Mouse (Mus musculus): ENCODE data around the gene Nat8f5. TPM values are rescaled to one million over a fixed set of nuclear protein-coding genes. Genes with fewer than 3 reads are reported as not detected.

Gene Nat8f5
- polyA plus RNA-seq (2012; rRNA removed): 0.24 and 0.33 TPM in 2 replicates

GRCm38 (mm10) chr6:85820837-85821236, at the start of gene Nat8f5, which contains the start of gene Nat8f6:
TSS of gene Nat8f5 (minus strand) at chr6:85820972.
TSS of gene Nat8f6 (minus strand) at chr6:85820954.

GRCm38 (mm10) chr6:85869006-85869405, 48.2 kb upstream of the Nat8f5 start, which contains the start of gene Nat8f2:
TSS of gene Nat8f2 (minus strand) at chr6:85869158.

GRCm38 (mm10) chr6:85831796-85832321, 11.1 kb upstream of the Nat8f5 start, which contains the start of gene Nat8:
TSS of gene Nat8 (minus strand) at chr6:85832082.

Other genes with a start within 250 kb of the Nat8f5 start
- gene Alms1, start 233.4 kb downstream of the Nat8f5 start, polyA plus RNA-seq (2012; rRNA removed): 0.94 and 1.7 TPM in 2 replicates
- gene Nat8f7, start 107.8 kb downstream of the Nat8f5 start, polyA plus RNA-seq (2012; rRNA removed): 1.4 and 1.6 TPM in 2 replicates
- 1.8 and 4.2 TPM in 2 replicates for gene Nat8f3, start 55.2 kb downstream of the Nat8f5 start, polyA plus RNA-seq (2012; rRNA removed)
- gene Nat8f6, start within 50 bp of the Nat8f5 start, polyA plus RNA-seq (2012; rRNA removed): 1.4 and 2.9 TPM in 2 replicates
- gene Nat8, start 11.1 kb upstream of the Nat8f5 start, polyA plus RNA-seq (2012; rRNA removed): 1.0 and 1.2 TPM in 2 replicates
- 0.25 and 0.52 TPM in 2 replicates for gene Nat8f2, start 48.2 kb upstream of the Nat8f5 start, polyA plus RNA-seq (2012; rRNA removed)
- gene Nat8f4, start 83.9 kb upstream of the Nat8f5 start, polyA plus RNA-seq (2012; rRNA removed): 2.8 and 5.3 TPM in 2 replicates
- gene Tprkb, start 90.9 kb upstream of the Nat8f5 start, polyA plus RNA-seq (2012; rRNA removed): 15.0 and 15.4 TPM in 2 replicates
- gene Nat8f1, start 94.7 kb upstream of the Nat8f5 start, polyA plus RNA-seq (2012; rRNA removed): 9.9 and 14.9 TPM in 2 replicates
- 35.3 and 52.0 TPM in 2 replicates for gene Dusp11, start 140.7 kb upstream of the Nat8f5 start, polyA plus RNA-seq (2012; rRNA removed)
- 2.7 and 2.8 TPM in 2 replicates for gene Figla, start 195.2 kb upstream of the Nat8f5 start, polyA plus RNA-seq (2012; rRNA removed)
- gene Add2, start 207.7 kb upstream of the Nat8f5 start, polyA plus RNA-seq (2012; rRNA removed): 4.8 and 6.4 TPM in 2 replicates

All from ovary, adult 2 months (tissue).